Mouse (Mus musculus) G1E (cell line): ENCODE measurements around the gene Slc17a8. TPM values are rescaled to one million over a fixed set of nuclear protein-coding genes. Genes with fewer than 3 reads are reported as not detected.

Experiments
- ATAC-seq: 2 replicates; pipeline ENCODE4 v1.8.0; 2016; ENCODE audit warnings: mild to moderate bottlenecking; ENCODE audit not compliant: insufficient number of reproducible peaks, poor library complexity, low FRiP score, severe bottlenecking; ENCODE audit errors: extremely low read depth
- DNase-seq: peaks from one replicate; pipeline ENCODE4 v3.0.0; 2012; ENCODE audit warnings: low spot score
- H3K27me3 ChIP-seq: 2 replicates; pipeline ENCODE4 v1.6.1; 2012; ENCODE audit warnings: mild to moderate bottlenecking, low read length, inconsistent platforms; ENCODE audit not compliant: insufficient read depth
- H3K36me3 ChIP-seq: replicated peaks from 2 replicates; pipeline ENCODE3; 2012; ENCODE audit warnings: mild to moderate bottlenecking, inconsistent platforms
- H3K4me1 ChIP-seq: 2 replicates; pipeline ENCODE4 v1.6.1; 2012; ENCODE audit warnings: low read depth, low read length, inconsistent platforms, mixed read lengths; ENCODE audit not compliant: insufficient read depth
- H3K4me3 ChIP-seq: 2 replicates; pipeline ENCODE4 v1.5.1; 2012; ENCODE audit warnings: low read depth, mild to moderate bottlenecking, inconsistent platforms, low read length, moderate library complexity, mixed read lengths
- H3K9me3 ChIP-seq: replicated peaks from 2 replicates; pipeline ENCODE4 v1.6.1; 2012; ENCODE audit warnings: inconsistent platforms
- CTCF ChIP-seq: IDR thresholded peaks from 2 replicates; pipeline ENCODE4 v1.5.1; 2012; ENCODE audit warnings: low read depth, low read length, inconsistent platforms, mixed read lengths
- GATA1 ChIP-seq: IDR thresholded peaks from 2 replicates; pipeline ENCODE4 v1.6.1; 2012; ENCODE audit warnings: borderline replicate concordance, low read length, inconsistent platforms, mixed read lengths
- GATA2 ChIP-seq: IDR thresholded peaks from 2 replicates; pipeline ENCODE4 v1.6.1; 2012; ENCODE audit warnings: low read depth, low read length, inconsistent platforms, borderline replicate concordance
- POLR2AphosphoS5 ChIP-seq: IDR thresholded peaks from 2 replicates; pipeline ENCODE4 v1.6.1; 2012; ENCODE audit warnings: low read depth, low read length, inconsistent platforms; ENCODE audit not compliant: insufficient replicate concordance
- TAL1 ChIP-seq: conservative IDR thresholded peaks from 2 replicates; pipeline ENCODE4 v1.6.1; 2012; ENCODE audit warnings: low read depth, low read length, inconsistent platforms, mixed read lengths
- polyA plus RNA-seq: library from polyadenylated mRNA; stranded (reverse); fragments of >175 nt; gene quantifications from 2 replicates; pipeline ENCODE4 v1.2.3, GENCODE M21; 2012
- total RNA-seq, 2 experiments: library from RNA; stranded (forward) in 1 of 2; stranded (reverse) in 1 of 2; fragments of 200-1000 nt in 1 of 2; fragments of >200 nt in 1 of 2; fragmentation: Nextera tagmentation in 1 of 2; gene quantifications; 2 replicates each; pipeline ENCODE4 v1.2.3; 2014 to 2017

Gene Slc17a8
- total and polyA plus RNA-seq, 3 experiments, result 0.05 TPM; not detected in 2

GRCm38 (mm10) chr10:89651691-89652090, 30.6 kb upstream of the Slc17a8 start:
- H3K4me1 ChIP-seq, result no peaks in the 10 kb centered on the region
- no peaks in the 10 kb centered on the region for H3K9me3 ChIP-seq
- ATAC-seq (no peak), DNase-seq (no peak)
- no peaks in the 10 kb centered on the region for H3K27me3 ChIP-seq
- peaks cover 71% of the 10 kb centered on the region for H3K36me3 ChIP-seq
- no peak for TF ChIP-seq GATA1
- no peak for TF ChIP-seq GATA2
- TF ChIP-seq CTCF, result no peak
- TF ChIP-seq POLR2AphosphoS5, result no peak
- TF ChIP-seq TAL1, result no peak
- no peak overlapping the region for H3K4me3 ChIP-seq

GRCm38 (mm10) chr10:89646918-89647317, 25.9 kb upstream of the Slc17a8 start:
- TF ChIP-seq CTCF (no peak), POLR2AphosphoS5 (no peak), GATA1 (no peak), GATA2 (no peak), TAL1 (no peak)
- no peaks in the 10 kb centered on the region for H3K4me1 ChIP-seq
- H3K36me3 ChIP-seq, result peaks cover 81% of the 10 kb centered on the region
- ATAC-seq (no peak), DNase-seq (no peak)
- H3K27me3 ChIP-seq, result no peaks in the 10 kb centered on the region
- H3K4me3 ChIP-seq, result no peak overlapping the region
- no peaks in the 10 kb centered on the region for H3K9me3 ChIP-seq

GRCm38 (mm10) chr10:89637001-89637400, 15.9 kb upstream of the Slc17a8 start:
- Histone ChIP-seq H3K9me3 (no peaks in the 10 kb centered on the region), H3K4me3 (no peak overlapping the region), H3K27me3 (no peaks in the 10 kb centered on the region), H3K4me1 (no peaks in the 10 kb centered on the region), H3K36me3 (peaks cover 24% of the 10 kb centered on the region)
- ATAC-seq, result no peak
- DNase-seq, result no peak
- TF ChIP-seq CTCF (no peak), GATA2 (no peak), TAL1 (no peak), GATA1 (no peak), POLR2AphosphoS5 (no peak)

- ATAC-seq (no peak), DNase-seq (no peak)
- Histone ChIP-seq H3K36me3 (peaks cover 4% of the 10 kb centered on the region), H3K4me1 (no peaks in the 10 kb centered on the region), H3K4me3 (no peak overlapping the region), H3K27me3 (no peaks in the 10 kb centered on the region), H3K9me3 (no peaks in the 10 kb centered on the region)
- no peak for TF ChIP-seq POLR2AphosphoS5
- no peak for TF ChIP-seq GATA2
- TF ChIP-seq TAL1, result no peak
- no peak for TF ChIP-seq CTCF
- no peak for TF ChIP-seq GATA1
Observed at GRCm38 (mm10) chr10:89635018-89635417, 14.0 kb upstream of the Slc17a8 start.

- ATAC-seq, result no peak
- no peaks in the 10 kb centered on the region for H3K4me1 ChIP-seq
- H3K27me3 ChIP-seq, result no peaks in the 10 kb centered on the region
- H3K36me3 ChIP-seq, result peaks cover 2% of the 10 kb centered on the region
- no peak overlapping the region for H3K4me3 ChIP-seq
- TF ChIP-seq CTCF (no peak), TAL1 (no peak), GATA2 (no peak), GATA1 (no peak), POLR2AphosphoS5 (no peak)
- no peak for DNase-seq
- H3K9me3 ChIP-seq, result no peaks in the 10 kb centered on the region
Observed at GRCm38 (mm10) chr10:89633736-89634426, 12.8 kb upstream of the Slc17a8 start.

GRCm38 (mm10) chr10:89633121-89633520, 12.1 kb upstream of the Slc17a8 start:
- Histone ChIP-seq H3K27me3 (no peaks in the 10 kb centered on the region), H3K9me3 (no peaks in the 10 kb centered on the region), H3K4me1 (no peaks in the 10 kb centered on the region), H3K36me3 (no peaks in the 10 kb centered on the region), H3K4me3 (no peak overlapping the region)
- ATAC-seq, result no peak
- DNase-seq, result no peak
- TF ChIP-seq CTCF (no peak), GATA1 (no peak), TAL1 (no peak), GATA2 (no peak), POLR2AphosphoS5 (no peak)
